Mouse (Mus musculus) ES-Bruce4 (cell line): ENCODE data around the gene Nudt2.

Source experiments
- CTCF ChIP-seq: IDR thresholded peaks from one replicate; pipeline ENCODE4 v1.8.1; 2011; ENCODE audit warnings: low read depth, low read length
- EP300 ChIP-seq: IDR thresholded peaks from 2 replicates; pipeline ENCODE4 v1.6.1; 2011; ENCODE audit warnings: low read depth, low read length; ENCODE audit not compliant: insufficient read depth
- POLR2A ChIP-seq: IDR thresholded peaks from one replicate; pipeline ENCODE4 v1.8.1; 2011; ENCODE audit warnings: low read length; ENCODE audit not compliant: insufficient read depth

GRCm38 (mm10) chr4:41513309-41513708 lies 48.4 kb downstream of the Nudt2 start:
- TF ChIP-seq CTCF: no peak
- no peak for TF ChIP-seq EP300
- TF ChIP-seq POLR2A: no peak
